Mouse (Mus musculus): ENCODE results near the gene Arhgap44.

DNA sequence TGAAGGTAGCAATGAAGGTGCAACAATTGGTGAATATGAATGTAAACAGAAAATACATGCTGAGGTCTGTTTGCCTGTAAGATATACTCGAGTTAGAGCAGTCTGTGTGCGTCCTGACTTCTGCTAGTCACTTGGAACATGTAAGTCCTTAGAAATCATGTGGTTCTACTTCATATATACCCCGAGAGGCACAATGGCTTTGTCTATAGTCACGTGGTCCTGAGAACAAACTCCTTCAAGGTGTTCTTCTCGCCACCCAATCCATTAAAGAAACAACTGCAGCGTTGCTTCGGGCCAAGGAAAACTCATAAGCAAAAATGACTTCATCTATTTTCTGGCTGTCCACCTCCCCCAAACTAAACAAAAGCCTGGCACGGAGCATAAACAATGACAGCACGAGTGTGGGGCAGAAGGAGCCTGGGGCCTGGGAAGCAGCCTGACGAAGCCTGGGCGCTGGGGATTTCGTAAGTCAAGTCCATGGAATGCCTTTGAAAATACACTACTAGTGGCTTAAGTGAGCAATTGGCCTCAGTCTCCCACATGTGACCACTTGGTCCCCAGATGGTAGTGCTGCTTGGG is 123.2 kb downstream of the Arhgap44 start:
- TF ChIP-seq CTCF (IDR thresholded peaks at IDR 0.05; ENCODE audit: borderline replicate concordance, insufficient read depth, low read length) (no peak), POLR2A (IDR thresholded peaks at IDR 0.05; ENCODE audit: low read depth, low read length) (no peak)

Data from embryonic fibroblast, embryonic 13.5 days (primary cell).